21 mouse cellular contexts compared by ENCODE assay signal in the genomic region with DNA sequence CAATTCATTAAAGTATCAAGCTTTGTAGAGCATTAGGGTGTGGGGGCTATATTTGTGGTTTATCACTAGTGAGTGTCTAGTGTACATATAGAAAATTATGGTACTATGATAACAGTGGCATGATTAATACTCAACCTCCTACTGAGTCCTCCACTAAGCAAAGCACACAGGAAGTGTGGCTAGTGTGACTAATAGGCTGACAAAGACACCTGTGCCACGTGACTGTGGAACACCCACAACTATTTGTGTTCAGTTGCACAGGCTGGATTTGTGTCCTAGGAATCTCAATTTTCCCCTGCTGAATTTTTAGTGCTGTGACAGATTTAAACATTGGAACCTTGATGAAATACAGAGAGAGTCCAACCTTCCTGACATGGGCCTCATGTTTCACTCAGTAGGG.
DNase-seq lines count a peak whose midpoint lies in the region; ATAC-seq and TF ChIP-seq lines count a peak whose summit lies in the region.
"Had no signal": no experiment of that assay in that cellular context is flagged by ENCODE, and none has a peak within 500 bp of the region (broad histone marks: within the 10 kb centered on the region; RNA-seq: fewer than 3 reads in every experiment).

No protein-coding gene starts in this region.

- H3K27me3 ChIP-seq in MEL (ENCODE audit: control insufficient read depth in 1 of 2, insufficient read depth in 2 of 2, low read length in 2 of 2): no peaks in the 10 kb centered on the region
- H3K27me3 ChIP-seq in forebrain, embryonic 11.5 days (ENCODE audit: control insufficient read depth, insufficient read depth, low read length): no peaks in the 10 kb centered on the region
- H3K27me3 ChIP-seq: intestine, embryonic 15.5 days had no signal

- H3K27ac ChIP-seq in MEL (ENCODE audit: control insufficient read depth, low read depth, low read length) (no peak overlapping the region), macrophage (peak overlapping the region; percentile 93)
- H3K27ac ChIP-seq in forebrain, embryonic 11.5 days (ENCODE audit: low read depth, low read length): no peak overlapping the region
- H3K27ac ChIP-seq: embryonic facial prominence, embryonic 10.5 days; gastrocnemius, adult 2 months; heart, embryonic 10.5 days; hindbrain, embryonic 14.5 days; intestine, embryonic 15.5 days had no signal

- 50% methylated on average over 1 of the region's 1 CpGs for WGBS in macrophage (ENCODE audit: missing documents)
- WGBS in forebrain, embryonic 11.5 days: 81% methylated on average over 1 of the region's 1 CpGs

- ATAC-seq in forebrain, embryonic 11.5 days (replicated peaks; ENCODE audit: low FRiP score): no peak
- ATAC-seq: activated CD4-positive, CD25-positive, alpha-beta regulatory T cell, adult 4 months; forebrain, embryonic 14.5 days; intestine, embryonic 15.5 days had no signal

- TF ChIP-seq POLR2A in MEL (IDR thresholded peaks at IDR 0.05; ENCODE audit: control insufficient read depth in 1 of 2, insufficient read depth in 1 of 2, low read depth in 1 of 2, low read length in 2 of 2, poor library complexity in 1 of 2): no peak

- TF ChIP-seq RAD21 in MEL (IDR thresholded peaks at IDR 0.05; ENCODE audit: low read depth, low read length): no peak

- TF ChIP-seq CTCF in MEL (IDR thresholded peaks at IDR 0.05 in 2 of 3, conservative IDR thresholded peaks at IDR 0.05 in 1 of 3; ENCODE audit: control insufficient read depth in 1 of 3, insufficient read depth in 1 of 3, low read depth in 2 of 3, low read length in 3 of 3, poor library complexity in 1 of 3, severe bottlenecking in 1 of 3): no peak

- no peaks in the 10 kb centered on the region for H3K9me3 ChIP-seq in MEL (replicated peaks; ENCODE audit: insufficient read depth, low read length)
- H3K9me3 ChIP-seq in forebrain, embryonic 11.5 days (ENCODE audit: control insufficient read depth, low read length): no peaks in the 10 kb centered on the region
- H3K9me3 ChIP-seq: embryonic facial prominence, embryonic 10.5 days; G1E; heart, embryonic 10.5 days; intestine, embryonic 15.5 days had no signal

- intact Hi-C loops in heart, postnatal 14 days (cut with DNase I): no loop called here

- H3K4me3 ChIP-seq in MEL (ENCODE audit: control insufficient read depth in 1 of 2, insufficient read depth in 1 of 2, low read depth in 2 of 2, low read length in 2 of 2): no peak overlapping the region
- H3K4me3 ChIP-seq in macrophage (ENCODE audit: inconsistent target): no peak overlapping the region
- H3K4me3 ChIP-seq in forebrain, embryonic 11.5 days (ENCODE audit: low read depth, low read length): no peak overlapping the region
- H3K4me3 ChIP-seq: embryonic facial prominence, embryonic 10.5 days; gastrocnemius, adult 2 months; heart, embryonic 10.5 days; intestine, embryonic 15.5 days had no signal

- TF ChIP-seq EP300 in MEL (IDR thresholded peaks at IDR 0.05; ENCODE audit: low read depth in 1 of 2, low read length in 2 of 2): no peak

- peak; percentile 26 for DNase-seq in 3134 (ENCODE audit: extremely low read depth, insufficient read length, low spot score)
- peak; percentile 62 for DNase-seq in 3T3-L1 (ENCODE audit: low read depth, low spot score)
- DNase-seq in MEL (ENCODE audit: low read depth, low spot score): peak; percentile 1
- DNase-seq in forebrain, embryonic 11.5 days (ENCODE audit: low spot score): no peak
- DNase-seq in heart, postnatal 14 days: no peak
- DNase-seq in urinary bladder, adult 18-20 months (ENCODE audit: low spot score in 2 of 2): no peak
- DNase-seq: adrenal gland, postnatal 14 days; cerebellum, adult 2 months; cerebellum, postnatal 10 days; gastrocnemius, adult 2 months; gastrocnemius, postnatal 36 days; heart, adult 18-20 months; heart, postnatal 10 days had no signal

- H3K36me3 ChIP-seq in MEL (ENCODE audit: control insufficient read depth in 1 of 2, insufficient read depth in 2 of 2, low read length in 2 of 2): no peaks in the 10 kb centered on the region
- no peaks in the 10 kb centered on the region for H3K36me3 ChIP-seq in macrophage (ENCODE audit: inconsistent target)
- H3K36me3 ChIP-seq in forebrain, embryonic 11.5 days (ENCODE audit: control insufficient read depth, insufficient read depth, low read length): no peaks in the 10 kb centered on the region
- H3K36me3 ChIP-seq: embryonic facial prominence, embryonic 10.5 days; G1E; heart, embryonic 10.5 days; intestine, embryonic 15.5 days had no signal

- no peaks in the 10 kb centered on the region for H3K4me1 ChIP-seq in MEL (ENCODE audit: control insufficient read depth in 1 of 2, insufficient read depth in 2 of 2, low read length in 2 of 2)
- H3K4me1 ChIP-seq in forebrain, embryonic 11.5 days (replicated peaks; ENCODE audit: control insufficient read depth, insufficient read depth, low read length): 0 out of 2 replicates have a peak, but pooled peaks cover 3% of the 10 kb centered on the region
- H3K4me1 ChIP-seq: intestine, embryonic 15.5 days had no signal

- no peak overlapping the region for H3K4me2 ChIP-seq in forebrain, embryonic 11.5 days (ENCODE audit: low read depth, low read length, severe bottlenecking)
- H3K4me2 ChIP-seq: hindbrain, embryonic 14.5 days; intestine, embryonic 15.5 days had no signal

- no peak overlapping the region for H3K9ac ChIP-seq in MEL (ENCODE audit: control insufficient read depth, low read depth, low read length, poor library complexity, severe bottlenecking)
- H3K9ac ChIP-seq in forebrain, embryonic 11.5 days (ENCODE audit: low read length): no peak overlapping the region
- H3K9ac ChIP-seq: hindbrain, embryonic 14.5 days; intestine, embryonic 15.5 days had no signal

- H3K79me2 ChIP-seq in MEL (ENCODE audit: control insufficient read depth, insufficient read depth, low read length, poor library complexity): no peaks in the 10 kb centered on the region
- no peaks in the 10 kb centered on the region for H3K79me2 ChIP-seq in macrophage (ENCODE audit: inconsistent target)

TF ChIP-seq in MEL, 35 proteins besides CTCF, POLR2A, EP300 and RAD21:
- TF ChIP-seq USF1 (IDR thresholded peaks at IDR 0.05; ENCODE audit: low read depth, low read length): no peak
- TF ChIP-seq CHD1 (IDR thresholded peaks at IDR 0.05; ENCODE audit: low read depth, low read length): no peak
- TF ChIP-seq POLR2AphosphoS5 (IDR thresholded peaks at IDR 0.05; ENCODE audit: borderline replicate concordance, low read depth, low read length): no peak
- TF ChIP-seq ZKSCAN1 (IDR thresholded peaks at IDR 0.05; ENCODE audit: low read depth, low read length): no peak
- no peak for TF ChIP-seq SMC3 (IDR thresholded peaks at IDR 0.05; ENCODE audit: low read depth, low read length)
- no peak for TF ChIP-seq ZNF384 (IDR thresholded peaks at IDR 0.05; ENCODE audit: low read depth, low read length)
- no peak for TF ChIP-seq MAX (IDR thresholded peaks at IDR 0.05; ENCODE audit: low read length)
- no peak for TF ChIP-seq TAL1 (IDR thresholded peaks at IDR 0.05; ENCODE audit: low read length)
- TF ChIP-seq NELFE (IDR thresholded peaks at IDR 0.05; ENCODE audit: low read depth, low read length): no peak
- no peak for TF ChIP-seq CHD2 (IDR thresholded peaks at IDR 0.05; ENCODE audit: low read length)
TF ChIP-seq in MEL: peak in this region for 0.

Comparison
In these comparisons a context has a peak if more than half of its experiments do, and no peak if none do; other contexts are left out.
1. DNase-seq: peak in 3134 (single experiment), 3T3-L1 (single experiment) and MEL (single experiment); none in forebrain, embryonic 11.5 days (single experiment), heart, postnatal 14 days (0 of 2) and urinary bladder, adult 18-20 months (0 of 2).